Mouse (Mus musculus): ENCODE results near the gene Degs1.

GRCm38 (mm10) chr1:182271632-182272031 is 11.0 kb downstream of the Degs1 start:
- no peak for TF ChIP-seq EP300 (IDR thresholded peaks at IDR 0.05; ENCODE audit: low read depth)
- no peak for TF ChIP-seq CTCF (IDR thresholded peaks at IDR 0.05; ENCODE audit: low read depth)
